Mouse (Mus musculus): ENCODE measurements around the gene Adgrl2.

Gene Adgrl2

GRCm38 (mm10) chr3:148990531-148991003 is at the start of gene Adgrl2:
Gene Adgrl2 (minus strand): TSS chr3:148990555.
- no peak for DNase-seq (ENCODE audit: low read depth, low spot score)

DNA sequence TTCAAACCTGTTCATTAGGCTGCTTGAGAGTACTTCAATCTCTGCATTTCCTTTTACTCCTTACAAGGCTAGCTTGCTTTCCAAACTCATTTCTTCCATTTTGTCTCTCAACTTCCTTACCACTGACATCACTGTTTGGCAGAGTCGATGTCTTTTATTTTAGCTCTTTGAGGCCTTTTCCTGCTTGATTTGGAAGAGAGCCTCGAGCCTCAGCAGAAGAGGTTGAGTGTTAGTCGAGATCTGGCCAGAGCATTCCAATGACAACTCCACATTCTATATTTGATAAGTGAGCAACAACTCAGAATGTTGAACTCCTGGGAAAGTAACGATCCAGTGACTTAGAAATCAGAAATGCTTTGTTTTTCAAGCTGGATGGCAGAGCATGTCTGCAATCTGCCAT is 48.4 kb upstream of the Adgrl2 start:
- no peak for DNase-seq (ENCODE audit: low read depth, low spot score)

DNA sequence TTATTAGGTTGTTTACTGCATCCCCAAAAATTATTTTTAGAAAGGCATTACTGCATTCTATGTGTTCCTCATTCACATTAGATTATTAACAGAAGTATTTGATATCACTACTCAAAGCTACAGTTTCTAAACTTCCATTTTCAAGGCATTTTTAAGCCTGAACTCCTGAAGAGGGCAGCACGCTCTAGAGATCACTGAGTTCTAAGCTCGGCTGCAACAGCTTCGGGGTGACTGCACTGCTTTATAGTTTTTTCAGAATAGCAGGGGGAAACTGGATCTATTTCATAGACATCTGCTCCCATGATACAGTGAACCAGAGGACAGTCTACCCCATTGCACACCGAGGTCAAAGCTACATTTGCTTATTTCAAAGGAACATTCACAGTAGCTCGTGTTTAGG is 29.6 kb upstream of the Adgrl2 start:
- DNase-seq (ENCODE audit: low read depth, low spot score): no peak

GRCm38 (mm10) chr3:149009311-149009710 is 19.0 kb upstream of the Adgrl2 start:
- DNase-seq (ENCODE audit: low read depth, low spot score): no peak

GRCm38 (mm10) chr3:149008634-149009023 is 18.3 kb upstream of the Adgrl2 start:
- no peak for DNase-seq (ENCODE audit: low read depth, low spot score)

- no peak for DNase-seq (ENCODE audit: low read depth, low spot score)
These were observed 17.7 kb upstream of the Adgrl2 start for GRCm38 (mm10) chr3:149007860-149008633.

GRCm38 (mm10) chr3:149001364-149001763 is 11.0 kb upstream of the Adgrl2 start:
- no peak for DNase-seq (ENCODE audit: low read depth, low spot score)

GRCm38 (mm10) chr3:148998661-148999060 is 8.3 kb upstream of the Adgrl2 start:
- no peak for DNase-seq (ENCODE audit: low read depth, low spot score)

DNA sequence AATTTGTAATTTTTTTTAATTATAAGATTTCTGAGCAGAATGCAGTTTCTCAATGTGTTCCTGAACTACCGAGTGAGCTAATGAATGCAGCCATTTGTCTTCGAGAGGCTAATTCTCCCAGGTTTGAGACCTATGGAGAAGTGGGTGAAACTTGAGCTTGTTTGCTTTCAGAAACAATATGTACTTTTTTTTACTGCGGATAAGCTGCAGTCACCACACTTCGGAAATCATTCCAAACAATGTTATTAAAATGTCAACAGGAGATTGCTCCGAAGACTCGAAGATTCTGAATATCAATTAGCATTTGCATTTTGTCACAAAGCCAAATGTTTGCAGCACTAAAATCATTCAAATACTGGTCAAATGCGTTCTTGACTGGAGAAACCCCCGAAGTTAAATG is 701 bp upstream of the Adgrl2 start:
- no peak for DNase-seq (ENCODE audit: low read depth, low spot score)

DNA sequence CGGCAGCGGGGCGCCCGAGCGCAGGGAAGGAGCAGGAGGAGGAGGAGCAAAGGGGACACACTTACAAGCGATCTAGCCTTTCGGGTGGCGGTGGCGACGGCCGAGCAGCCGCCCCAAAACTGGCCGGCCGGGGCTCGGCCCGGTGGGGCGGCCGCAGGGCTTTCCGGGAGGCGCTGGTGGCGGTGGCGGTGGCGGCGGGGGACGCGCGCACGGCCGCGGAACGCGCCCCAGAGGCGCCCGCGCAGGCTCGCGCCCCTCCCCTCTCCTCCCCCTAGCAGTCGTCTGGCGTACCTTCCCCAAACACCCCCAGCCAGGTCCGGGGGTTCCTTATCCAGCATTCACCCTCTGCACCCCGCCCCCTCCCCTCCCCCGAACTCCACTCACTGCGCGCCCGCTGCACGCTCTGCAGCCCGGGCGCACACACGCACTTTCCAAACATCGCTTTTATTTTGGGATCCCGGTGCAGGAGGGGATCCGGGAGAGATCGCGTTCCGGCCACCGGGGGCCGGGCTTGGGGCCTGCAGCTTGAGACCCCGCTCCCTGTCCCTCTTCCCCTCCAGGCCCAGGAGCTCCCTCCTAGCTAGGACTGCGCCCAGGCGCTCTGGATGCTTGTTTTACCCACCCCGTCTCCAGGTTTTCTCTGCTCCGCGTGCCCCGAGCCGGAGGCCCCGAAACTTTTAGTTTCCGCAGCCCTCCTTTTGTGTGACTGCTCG is 381 bp downstream of the Adgrl2 start:
- DNase-seq (ENCODE audit: low read depth, low spot score): no peak

- no peak for DNase-seq (ENCODE audit: low read depth, low spot score)
These were observed 1.1 kb downstream of the Adgrl2 start for GRCm38 (mm10) chr3:148988996-148989817.

GRCm38 (mm10) chr3:148988293-148988995 is 1.9 kb downstream of the Adgrl2 start:
- no peak for DNase-seq (ENCODE audit: low read depth, low spot score)

GRCm38 (mm10) chr3:148987591-148988292 is 2.6 kb downstream of the Adgrl2 start:
- DNase-seq (ENCODE audit: low read depth, low spot score): no peak

GRCm38 (mm10) chr3:148986894-148987590 is 3.3 kb downstream of the Adgrl2 start:
- no peak for DNase-seq (ENCODE audit: low read depth, low spot score)

DNA sequence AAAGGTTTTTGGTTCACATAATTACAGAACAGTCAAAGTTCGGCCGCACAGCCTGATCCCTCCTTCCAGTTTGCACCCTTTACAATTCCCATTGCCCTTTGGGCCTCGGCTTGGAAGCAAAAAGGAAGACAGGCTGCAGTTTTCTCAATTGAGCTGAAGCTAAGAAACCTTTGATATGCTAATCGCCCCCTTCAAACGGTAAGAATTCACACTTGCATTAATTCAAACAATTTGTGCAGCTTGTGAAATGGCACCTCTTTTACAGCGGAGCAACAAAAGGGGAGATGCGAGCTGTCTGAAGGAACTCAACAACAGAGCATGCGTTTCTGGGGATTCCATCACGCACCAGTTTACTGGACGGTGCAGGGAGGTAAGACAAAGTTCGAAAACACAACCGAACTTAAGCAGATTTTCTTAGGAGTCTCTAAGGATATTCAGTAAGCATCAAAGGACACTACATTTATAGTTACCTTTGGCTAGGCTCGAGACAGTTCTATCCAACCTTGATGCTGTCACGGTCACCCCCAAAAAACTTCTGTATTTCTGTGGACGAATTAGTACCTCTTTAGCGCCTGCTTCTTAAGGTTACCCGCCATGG is 4.0 kb downstream of the Adgrl2 start:
- no peak for DNase-seq (ENCODE audit: low read depth, low spot score)

DNA sequence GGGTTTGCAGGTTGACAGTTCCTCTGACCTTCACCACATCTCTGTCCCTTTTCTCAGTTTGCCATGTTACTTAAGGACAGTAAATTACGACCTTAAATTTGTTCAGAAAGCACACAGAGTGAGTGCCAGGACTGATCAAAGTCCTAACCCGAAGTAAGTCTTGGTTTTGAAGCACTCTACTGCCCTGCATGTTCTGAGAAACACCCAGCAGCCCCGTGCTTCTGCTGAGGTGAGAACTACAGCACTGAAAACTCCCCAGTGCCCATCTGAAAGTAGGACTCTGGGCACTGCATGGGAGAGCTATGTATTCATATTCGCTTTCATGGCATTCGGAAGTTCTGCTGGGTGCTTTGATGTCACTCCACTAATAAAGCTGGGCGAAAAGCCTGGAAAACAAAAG is 6.0 kb downstream of the Adgrl2 start:
- no peak for DNase-seq (ENCODE audit: low read depth, low spot score)

DNA sequence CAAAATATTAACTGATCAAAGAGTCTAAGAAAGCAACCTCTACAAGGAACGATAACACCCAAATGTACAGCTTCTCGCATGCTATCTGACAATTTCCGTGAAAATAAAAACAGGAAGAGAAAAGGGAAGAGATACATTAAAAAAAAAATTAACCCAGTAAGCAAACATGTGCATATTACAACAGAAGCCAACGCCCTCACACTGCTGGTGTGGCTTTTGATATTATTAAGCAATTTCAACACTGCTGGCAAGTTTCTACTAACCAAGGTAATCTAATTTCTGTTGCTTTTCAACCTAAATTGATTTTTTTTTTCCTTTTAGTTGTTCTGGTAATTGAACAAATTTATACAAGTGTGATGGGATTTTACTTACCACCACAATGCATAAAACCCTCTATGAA is 8.0 kb downstream of the Adgrl2 start:
- DNase-seq (ENCODE audit: low read depth, low spot score): no peak

DNA sequence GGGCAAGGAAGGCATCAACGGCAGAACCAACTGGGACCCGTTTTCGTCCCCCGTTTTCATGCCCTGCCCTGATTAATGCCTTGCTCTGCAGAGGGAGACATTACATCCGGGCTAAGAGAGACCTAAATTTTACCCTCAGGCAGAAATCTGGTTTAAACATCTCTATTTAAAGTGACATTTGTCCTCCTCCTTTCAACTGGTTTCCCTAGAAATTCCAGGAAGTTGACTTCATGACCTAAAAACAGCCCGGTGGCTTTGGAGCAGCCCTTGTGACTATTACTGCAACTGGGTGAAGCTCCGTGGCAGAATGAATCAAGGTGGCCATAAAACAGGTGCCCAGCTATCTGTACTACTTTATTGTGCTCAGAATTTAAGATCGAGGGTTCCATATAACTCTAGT is 8.6 kb downstream of the Adgrl2 start:
- DNase-seq (ENCODE audit: low read depth, low spot score): no peak

- DNase-seq (ENCODE audit: low read depth, low spot score): no peak
These were observed 11.8 kb downstream of the Adgrl2 start for GRCm38 (mm10) chr3:148978541-148978940.

DNA sequence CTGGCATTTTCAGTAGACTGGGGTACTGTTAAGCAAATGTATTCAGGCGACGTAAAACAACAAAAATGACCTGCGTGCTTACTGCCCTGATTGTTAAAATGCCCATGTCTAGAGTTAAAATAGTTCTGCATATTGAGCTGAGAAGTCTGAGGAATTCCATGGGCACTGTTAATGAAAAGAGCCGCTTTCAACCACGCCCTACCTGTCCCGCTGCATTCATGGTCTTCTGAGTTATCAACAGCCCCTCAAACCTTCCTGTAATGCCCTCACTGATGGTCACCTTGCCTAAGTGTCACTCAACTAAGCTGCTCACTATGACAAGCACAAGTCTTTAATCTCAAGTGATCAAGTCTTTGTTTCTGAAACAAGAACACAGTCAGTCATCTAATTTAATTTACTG is 12.5 kb downstream of the Adgrl2 start:
- DNase-seq (ENCODE audit: low read depth, low spot score): no peak

All from c-Kit-negative CD71-positive TER-119-positive erythroid progenitor cells, embryonic 14.5 days (primary cell).